Mouse (Mus musculus) adrenal gland, adult 10 weeks (tissue): Measurements from ENCODE around the gene Calcrl. TPM values are rescaled to one million over a fixed set of nuclear protein-coding genes. Genes with fewer than 3 reads are reported as not detected.

Experiments used
- polyA plus RNA-seq: library from polyadenylated mRNA; stranded (reverse); fragments of 350-450 nt; fragmentation: Illumina TruSeq; extraction: RNeasy Lipid Tissue Mini Kit (QIAGEN cat#74804); gene quantifications from one replicate; pipeline ENCODE4 v1.2.3, GENCODE M21; 2014; ENCODE audit warnings: low read depth, low replicate concordance

The Calcrl gene
- 106 TPM for polyA plus RNA-seq

DNA sequence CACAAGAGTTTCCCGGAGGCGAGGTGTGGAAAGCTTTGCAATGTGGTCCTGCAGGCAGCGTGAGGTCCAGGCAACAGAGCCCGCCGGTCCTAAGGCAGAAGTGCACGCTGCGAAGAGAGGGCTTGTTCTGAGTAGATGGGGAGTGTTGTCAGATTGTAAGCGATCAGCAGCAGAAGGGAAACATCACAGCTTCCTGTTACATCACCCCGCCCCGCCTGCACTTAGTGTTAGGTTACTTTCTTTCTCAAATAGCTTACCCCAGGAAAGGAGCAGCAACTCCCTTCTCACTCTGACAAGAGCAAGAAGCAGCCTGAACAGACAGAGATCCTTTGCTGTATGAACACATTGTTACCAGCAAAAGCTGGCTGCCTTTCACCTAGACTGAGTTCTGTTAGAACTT is at the start of gene Calcrl:
Gene Calcrl, minus strand, starts transcription at position 274 of the 400 bp plus-strand sequence.

Other genes starting within 250 kb of the Calcrl start
- gene Tfpi, start 51.4 kb upstream of the Calcrl start, polyA plus RNA-seq = 181 TPM
- gene Ctnnd1, start 225.4 kb upstream of the Calcrl start, polyA plus RNA-seq = 246 TPM
- gene Btbd18, start 233.7 kb upstream of the Calcrl start, polyA plus RNA-seq = not detected
- gene Selenoh, start 245.4 kb upstream of the Calcrl start, polyA plus RNA-seq = 14.6 TPM